Mouse (Mus musculus) G1E-ER4 (cell line): Measurements from ENCODE around the gene Klk8. TPM values are rescaled to one million over a fixed set of nuclear protein-coding genes. Genes with fewer than 3 reads are reported as not detected.

Experiments used
- GATA1 ChIP-seq: IDR thresholded peaks from one replicate; pipeline ENCODE4 v1.8.0; 2012; ENCODE audit warnings: low read length, inconsistent platforms
- polyA plus RNA-seq: library from polyadenylated mRNA; stranded (reverse); fragments of >175 nt; gene quantifications from 2 replicates; pipeline ENCODE4 v1.2.3, GENCODE M21; 2012

The Klk8 gene
- polyA plus RNA-seq, 1 experiment, result not detected

DNA sequence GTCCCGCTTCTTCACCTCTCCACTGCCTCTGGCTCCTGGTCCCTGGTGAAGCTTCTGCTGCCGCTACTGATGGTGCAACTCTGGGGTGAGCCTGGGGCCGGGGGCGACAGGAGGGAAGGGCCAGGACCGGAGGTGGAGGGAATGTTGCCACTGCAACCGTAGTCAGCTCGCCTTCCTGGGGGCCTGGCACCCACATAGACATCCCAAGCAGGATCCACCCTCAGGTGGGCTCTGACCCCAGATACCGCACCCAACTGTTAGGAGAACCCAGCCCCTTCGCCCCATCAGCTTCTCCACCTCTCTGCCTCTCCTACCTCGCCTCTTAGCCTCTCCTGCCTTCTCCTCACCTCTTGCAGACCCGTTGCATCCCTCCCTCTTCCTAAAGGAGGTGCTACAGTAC, 15.8 kb upstream of the Klk8 start:
- TF ChIP-seq GATA1, result no peak

- TF ChIP-seq GATA1, result no peak
These were observed 14.8 kb upstream of the Klk8 start for GRCm38 (mm10) chr7:43782275-43783265.

- TF ChIP-seq GATA1, result no peak
These were observed 12.1 kb upstream of the Klk8 start for GRCm38 (mm10) chr7:43785286-43785685.

DNA sequence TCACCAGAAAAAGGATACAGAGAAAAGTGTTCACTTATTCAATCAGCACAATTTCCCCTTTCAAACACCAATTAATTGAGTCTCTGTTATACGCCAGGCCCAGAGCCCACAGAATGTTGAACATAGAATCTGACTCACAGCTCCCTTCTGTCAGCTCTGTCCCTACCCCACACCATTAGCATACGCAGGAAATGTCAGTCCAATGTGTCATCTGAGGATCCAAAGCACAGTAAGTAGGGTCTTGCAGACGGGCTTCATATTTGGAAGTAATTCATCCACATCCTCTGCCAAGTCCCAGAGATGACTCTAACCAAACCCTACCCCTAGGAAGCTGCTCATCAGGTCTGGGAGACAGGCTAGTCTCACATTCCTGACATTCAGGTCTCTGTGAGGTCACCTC, 9.3 kb upstream of the Klk8 start:
- TF ChIP-seq GATA1, result no peak

- TF ChIP-seq GATA1, result no peak
These were observed 8.1 kb upstream of the Klk8 start for GRCm38 (mm10) chr7:43789295-43789694.

DNA sequence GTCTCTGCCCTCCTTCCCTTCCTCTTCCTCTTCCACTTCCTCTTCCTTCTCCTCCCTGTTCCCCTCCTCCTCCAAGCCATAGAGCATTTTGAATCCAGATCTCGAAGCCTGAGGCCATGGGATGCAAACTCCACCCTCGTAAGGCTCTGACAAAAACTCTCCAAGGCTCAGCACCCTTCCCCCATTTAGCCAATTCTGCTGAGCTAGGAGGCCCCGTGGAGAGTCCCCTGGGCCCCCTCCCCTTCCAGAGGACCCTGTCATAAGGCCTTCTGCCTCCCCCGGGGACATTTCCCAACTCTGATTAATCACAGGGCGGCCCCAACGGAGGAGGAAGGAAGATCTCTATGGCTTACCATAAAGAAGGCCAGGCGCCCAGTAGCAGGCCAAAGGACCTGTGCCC, 5.8 kb upstream of the Klk8 start, which contains the start of gene Klk9:
Klk9 (plus strand) TSS at position 301 of the 400 bp plus-strand sequence.
- TF ChIP-seq GATA1, result no peak

- no peak for TF ChIP-seq GATA1
These were observed 1.0 kb upstream of the Klk8 start for GRCm38 (mm10) chr7:43796355-43796754.

GRCm38 (mm10) chr7:43797844-43798462, 576 bp downstream of the Klk8 start:
- no peak for TF ChIP-seq GATA1

DNA sequence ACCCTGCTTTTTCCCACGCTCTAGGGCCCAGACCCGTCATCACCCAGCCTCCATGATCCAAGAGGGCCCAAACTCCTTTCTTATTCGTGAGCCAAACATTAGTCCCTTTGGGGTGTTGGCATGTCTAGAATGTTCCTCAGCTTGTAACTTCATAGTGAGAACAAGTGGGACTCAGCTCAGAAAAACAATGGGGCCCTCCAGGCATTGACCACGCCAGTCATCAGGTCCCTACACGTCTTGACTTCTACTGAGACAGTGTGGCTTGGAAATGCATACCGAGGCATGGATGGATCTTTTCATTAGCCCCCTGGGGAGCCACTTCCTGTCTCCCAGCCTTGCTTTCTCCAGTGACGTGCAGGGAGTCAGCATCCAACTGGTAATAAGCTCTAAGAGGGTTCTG, 2.5 kb downstream of the Klk8 start:
- TF ChIP-seq GATA1, result no peak

- TF ChIP-seq GATA1, result no peak
These were observed 13.6 kb downstream of the Klk8 start, which contains the start of gene Klk7 for GRCm38 (mm10) chr7:43810994-43811393. Gene Klk7 (plus strand): TSS chr7:43811294.

GRCm38 (mm10) chr7:43815211-43815610, 17.8 kb downstream of the Klk8 start:
- no peak for TF ChIP-seq GATA1

DNA sequence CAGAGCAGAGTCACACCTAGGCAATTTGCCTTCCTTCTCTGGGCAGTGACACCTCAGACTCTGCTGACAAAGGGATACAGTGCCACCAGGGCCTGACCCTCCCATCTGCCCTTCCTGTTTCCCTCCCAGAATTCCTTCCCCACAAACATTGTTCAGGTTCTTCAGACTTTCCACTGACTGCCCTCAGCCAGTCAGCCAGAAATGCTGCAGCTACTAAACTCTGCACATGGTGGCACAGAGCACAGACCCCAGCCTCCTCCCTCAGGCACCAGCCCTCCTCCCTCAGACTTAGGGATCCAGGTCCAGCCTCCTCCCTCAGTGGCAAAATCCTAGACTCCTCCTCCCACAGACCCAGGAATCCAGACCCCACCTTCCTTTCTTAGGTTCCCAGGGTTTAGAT, 19.4 kb downstream of the Klk8 start:
- TF ChIP-seq GATA1, result no peak

- no peak for TF ChIP-seq GATA1
These were observed 24.2 kb downstream of the Klk8 start for GRCm38 (mm10) chr7:43821581-43821980.

- no peak for TF ChIP-seq GATA1
These were observed 26.8 kb downstream of the Klk8 start, which contains the start of gene Klk6 for GRCm38 (mm10) chr7:43824199-43824598. Gene Klk6 (plus strand): TSS chr7:43824499.

GRCm38 (mm10) chr7:43826056-43826455, 28.7 kb downstream of the Klk8 start:
- TF ChIP-seq GATA1, result no peak

GRCm38 (mm10) chr7:43827706-43828105, 30.3 kb downstream of the Klk8 start:
- no peak for TF ChIP-seq GATA1
